Comparison of ENCODE assay signal across 11 mouse cellular contexts in the genomic region with DNA sequence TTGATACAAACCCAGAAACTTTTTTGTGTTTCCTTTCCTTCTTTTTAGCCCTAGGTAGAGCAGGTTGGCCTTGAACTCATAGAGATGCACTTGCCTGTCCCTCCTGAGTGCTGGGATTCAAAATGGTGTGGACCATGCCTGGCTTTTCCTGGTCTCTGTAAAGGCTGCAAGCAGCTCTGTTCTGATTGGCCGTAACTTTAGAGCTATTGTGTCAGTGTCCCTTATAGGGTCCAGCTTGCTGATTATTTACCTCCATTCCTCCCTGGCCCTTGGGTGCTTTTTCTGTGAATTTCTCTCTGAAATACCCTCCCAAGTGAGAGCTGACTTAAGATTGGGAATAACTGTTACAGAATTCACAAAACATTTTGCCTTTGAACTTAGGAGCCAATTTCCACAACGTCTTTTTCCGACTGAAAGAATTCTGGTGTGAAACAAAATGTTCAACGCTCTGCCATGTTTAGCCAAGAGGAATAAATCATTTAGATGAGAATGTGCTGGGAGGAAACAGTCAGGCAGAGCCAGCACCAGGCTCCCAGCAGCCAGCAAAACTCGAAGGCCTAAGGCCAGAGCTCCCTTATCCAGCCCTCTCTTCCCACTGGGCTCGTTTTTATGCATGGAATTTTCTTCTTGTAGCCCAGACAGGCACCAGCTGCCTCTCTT.
A peak's percentile ranks its signal among the peaks of the same experiment; 100 is the strongest.
DNase-seq lines count a peak whose midpoint lies in the region; ATAC-seq lines count a peak whose summit lies in the region.
"Had no signal": no experiment of that assay in that cellular context is flagged by ENCODE, and none has a peak within 500 bp of the region (broad histone marks: within the 10 kb centered on the region; RNA-seq: fewer than 3 reads in every experiment).

No protein-coding gene starts in this region.

- H3K4me1 ChIP-seq in heart, embryonic 15.5 days (replicated peaks), result 0 out of 2 replicates have a peak, but pooled peaks cover 2% of the 10 kb centered on the region
- H3K4me1 ChIP-seq in limb, embryonic 15.5 days, result peaks cover 7% of the 10 kb centered on the region; the same call in 1 of the 2 replicates
- H3K4me1 ChIP-seq: heart, embryonic 13.5 days had no signal

- H3K9ac ChIP-seq in heart, embryonic 15.5 days, result no peak overlapping the region
- no peak overlapping the region for H3K9ac ChIP-seq in limb, embryonic 15.5 days
- H3K9ac ChIP-seq: heart, embryonic 13.5 days; liver, embryonic 14.5 days had no signal

- H3K27me3 ChIP-seq in heart, embryonic 15.5 days, result no peaks in the 10 kb centered on the region
- no peaks in the 10 kb centered on the region for H3K27me3 ChIP-seq in limb, embryonic 15.5 days
- H3K27me3 ChIP-seq: heart, embryonic 13.5 days had no signal

- no peak for ATAC-seq in heart, embryonic 15.5 days (replicated peaks; ENCODE audit: insufficient number of reproducible peaks, insufficient read depth, low FRiP score, low read depth)
- peak; percentile 44; the same call in 1 of the 2 replicates for ATAC-seq in limb, embryonic 15.5 days (ENCODE audit: insufficient number of reproducible peaks, low FRiP score, low TSS enrichment, low read depth)
- ATAC-seq in CD4-positive, CD25-positive, alpha-beta regulatory T cell, adult 4 months, result no peak

- intact Hi-C loops in heart, postnatal 36 days (cut with DNase I), result no loop called here

- H3K9me3 ChIP-seq in heart, embryonic 15.5 days (replicated peaks), result no peaks in the 10 kb centered on the region
- H3K9me3 ChIP-seq in limb, embryonic 15.5 days, result no peaks in the 10 kb centered on the region

- no peak overlapping the region for H3K4me2 ChIP-seq in heart, embryonic 15.5 days
- no peak overlapping the region for H3K4me2 ChIP-seq in limb, embryonic 15.5 days
- H3K4me2 ChIP-seq: heart, embryonic 13.5 days had no signal

- WGBS in heart, embryonic 15.5 days, result 56% methylated on average over 6 of the region's 6 CpGs
- WGBS in limb, embryonic 15.5 days, result 39% methylated on average over 6 of the region's 6 CpGs

- H3K4me3 ChIP-seq in heart, embryonic 15.5 days, result no peak overlapping the region
- H3K4me3 ChIP-seq in limb, embryonic 15.5 days, result no peak overlapping the region
- H3K4me3 ChIP-seq: heart, embryonic 13.5 days had no signal

- no peaks in the 10 kb centered on the region for H3K36me3 ChIP-seq in heart, embryonic 15.5 days
- no peaks in the 10 kb centered on the region for H3K36me3 ChIP-seq in limb, embryonic 15.5 days
- H3K36me3 ChIP-seq: heart, embryonic 13.5 days had no signal

- H3K27ac ChIP-seq in heart, embryonic 15.5 days, result peak overlapping the region; percentile 31; the same call in 1 of the 2 replicates
- peak overlapping the region; percentile 69 for H3K27ac ChIP-seq in limb, embryonic 15.5 days
- H3K27ac ChIP-seq: heart, embryonic 13.5 days; liver, embryonic 14.5 days had no signal

- no peak for DNase-seq in heart, postnatal 36 days
- DNase-seq in urinary bladder, postnatal 36 days (ENCODE audit: low spot score in 2 of 2), result peak; percentile 13 to 46
- no peak for DNase-seq in urinary bladder, postnatal 25 days (ENCODE audit: low spot score)
- DNase-seq in testis, postnatal 14 days (ENCODE audit: low spot score), result peak; percentile 29
- no peak for DNase-seq in cerebellum, postnatal 36 days
- DNase-seq: retina, postnatal 1 day had no signal

Comparison
In these comparisons a context has a peak if more than half of its experiments do, and no peak if none do; other contexts are left out.
1. DNase-seq: peak in urinary bladder, postnatal 36 days (2 of 2) and testis, postnatal 14 days (single experiment); none in heart, postnatal 36 days (0 of 2), urinary bladder, postnatal 25 days (single experiment) and cerebellum, postnatal 36 days (0 of 2).